Mouse (Mus musculus): ENCODE data around the gene Rtn3.
"Not testable (repeated sequence)": the region's sequence is repeated elsewhere in the genome, so short reads cannot be mapped to it uniquely, and the experiment has no call there.

Gene Rtn3

DNA sequence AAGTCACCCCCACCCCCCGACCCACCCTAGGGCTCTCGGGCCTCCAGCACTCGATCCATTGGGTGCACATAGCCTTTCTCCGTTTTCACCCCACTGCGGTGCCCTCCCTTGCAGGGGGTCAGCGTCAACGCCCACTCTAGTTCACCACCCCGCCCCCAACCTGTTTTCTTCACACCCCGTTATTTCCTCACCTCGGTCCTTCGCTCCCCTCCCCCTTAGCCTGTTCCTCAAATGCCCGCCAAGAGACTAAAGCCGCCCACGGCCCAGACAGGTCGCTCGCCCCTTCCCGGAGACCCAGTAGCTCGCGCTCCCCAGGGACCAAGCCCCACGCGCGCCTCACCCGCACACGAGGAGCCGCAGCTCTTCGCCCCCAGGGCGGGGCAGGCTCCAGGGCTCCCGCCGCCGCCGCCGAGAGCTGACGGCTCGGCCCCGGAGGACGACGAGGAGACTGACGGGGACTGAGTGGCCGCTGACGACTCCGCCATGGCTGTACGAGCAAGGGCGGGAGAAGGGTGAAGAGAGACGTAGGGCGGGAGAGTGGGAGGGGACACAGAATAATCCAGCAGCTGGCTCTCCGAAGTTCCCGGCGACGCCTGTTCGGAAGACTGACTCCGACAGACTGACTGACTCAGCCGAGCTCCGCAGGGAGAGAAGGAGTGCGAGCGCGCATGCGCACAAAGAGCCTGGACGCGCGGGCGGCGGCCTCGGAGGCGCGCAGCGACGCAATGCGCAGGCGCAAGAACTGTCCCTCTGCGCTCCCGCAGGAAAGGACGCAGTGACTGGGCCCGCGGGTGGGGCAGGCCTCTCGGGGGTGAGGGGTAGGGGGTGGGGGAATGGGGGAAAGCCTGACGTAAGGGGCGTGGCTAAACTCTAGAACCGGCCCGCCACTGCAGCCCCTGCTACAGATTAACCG, at the start of gene Rtn3:
Gene Rtn3, minus strand, starts transcription at position 683 of the 913 bp plus-strand sequence.
- DNase-seq (ENCODE audit: low read depth, low spot score): peak; percentile 96

DNA sequence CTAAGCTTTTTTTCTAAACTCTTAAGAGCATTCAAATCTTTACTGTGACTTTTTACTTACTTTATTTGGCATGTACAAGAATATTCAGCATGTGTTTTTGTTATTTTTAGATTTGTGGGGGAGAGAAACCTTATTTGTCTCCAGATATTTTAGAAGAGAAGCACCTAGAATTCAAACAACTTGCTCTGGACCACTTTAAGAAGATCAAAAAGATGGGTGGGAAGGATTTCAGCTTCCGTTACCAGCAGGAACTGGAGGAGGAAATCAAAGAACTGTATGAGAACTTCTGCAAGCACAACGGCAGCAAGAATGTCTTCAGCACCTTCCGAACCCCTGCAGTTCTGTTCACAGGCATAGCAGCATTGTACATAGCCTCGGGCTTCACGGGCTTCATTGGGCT, 48.8 kb upstream of the Rtn3 start:
- no peak for DNase-seq (ENCODE audit: low read depth, low spot score)

- peak; percentile 43 for DNase-seq (ENCODE audit: low read depth, low spot score)
Measured at GRCm38 (mm10) chr19:7528639-7529428, 45.8 kb upstream of the Rtn3 start.

- DNase-seq (ENCODE audit: low read depth, low spot score): no peak
Measured at GRCm38 (mm10) chr19:7524879-7525278, 41.8 kb upstream of the Rtn3 start.

DNA sequence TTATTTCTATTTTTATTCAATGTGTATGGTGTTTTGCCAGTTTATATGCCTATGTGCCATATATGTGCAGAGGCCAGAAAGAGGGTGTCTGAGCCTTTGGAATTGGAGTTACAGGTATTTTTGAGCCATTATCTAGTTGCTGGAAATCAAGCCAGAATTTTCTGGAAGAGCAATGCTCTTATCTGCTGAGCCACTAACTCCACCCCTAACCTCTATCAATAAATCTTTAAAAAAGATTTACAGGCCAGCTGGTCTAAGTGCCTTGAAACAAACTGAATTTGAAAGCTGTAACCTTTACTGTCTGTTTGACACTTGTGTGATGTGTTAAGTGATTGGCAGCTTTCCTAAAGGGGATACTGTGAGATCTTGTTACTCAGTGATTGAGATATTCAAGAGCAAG, 40.7 kb upstream of the Rtn3 start:
- DNase-seq (ENCODE audit: low read depth, low spot score): no peak

DNA sequence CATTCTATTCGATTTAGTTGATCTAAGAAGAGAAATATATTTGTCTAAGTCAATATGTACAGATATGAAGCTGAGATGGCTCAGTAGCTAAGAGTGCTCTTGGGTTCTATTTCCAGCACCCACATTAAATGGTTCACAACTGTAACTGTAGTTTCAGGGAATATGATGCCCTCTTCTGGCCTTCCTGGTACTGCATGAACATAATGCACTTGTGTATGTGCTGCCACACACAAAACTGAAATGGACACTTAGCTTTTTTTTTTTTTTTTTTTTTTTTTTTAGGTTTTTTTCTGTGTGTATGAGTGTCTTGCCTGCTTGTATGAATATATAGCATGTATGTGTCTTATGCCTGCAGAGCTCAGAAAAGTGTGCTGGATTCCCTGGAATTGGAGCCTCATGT, 40.2 kb upstream of the Rtn3 start:
- DNase-seq (ENCODE audit: low read depth, low spot score): no peak

- no peak for DNase-seq (ENCODE audit: low read depth, low spot score)
Measured at GRCm38 (mm10) chr19:7522856-7523255, 39.8 kb upstream of the Rtn3 start.

- DNase-seq (ENCODE audit: low read depth, low spot score): no peak
Measured at GRCm38 (mm10) chr19:7521619-7522018, 38.5 kb upstream of the Rtn3 start.

DNA sequence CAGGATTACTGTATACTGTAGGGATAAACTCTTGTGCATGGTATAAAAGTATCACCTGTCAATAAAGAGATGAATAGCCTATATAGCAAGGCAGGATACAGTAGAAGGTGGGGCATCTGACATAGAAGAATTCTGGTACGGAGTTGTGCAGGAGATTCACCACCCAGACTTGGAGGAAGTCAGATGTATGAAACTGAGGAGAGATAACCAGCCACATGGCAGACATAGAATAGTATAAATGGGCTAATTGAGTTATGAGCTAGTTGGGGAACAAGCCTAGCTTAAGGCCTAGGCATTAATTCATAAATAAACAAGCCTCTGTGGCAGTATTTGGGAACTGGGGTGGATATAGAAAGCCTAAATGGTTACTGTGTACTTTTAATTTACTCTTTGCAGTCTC, 33.4 kb upstream of the Rtn3 start:
- no peak for DNase-seq (ENCODE audit: low read depth, low spot score)

DNA sequence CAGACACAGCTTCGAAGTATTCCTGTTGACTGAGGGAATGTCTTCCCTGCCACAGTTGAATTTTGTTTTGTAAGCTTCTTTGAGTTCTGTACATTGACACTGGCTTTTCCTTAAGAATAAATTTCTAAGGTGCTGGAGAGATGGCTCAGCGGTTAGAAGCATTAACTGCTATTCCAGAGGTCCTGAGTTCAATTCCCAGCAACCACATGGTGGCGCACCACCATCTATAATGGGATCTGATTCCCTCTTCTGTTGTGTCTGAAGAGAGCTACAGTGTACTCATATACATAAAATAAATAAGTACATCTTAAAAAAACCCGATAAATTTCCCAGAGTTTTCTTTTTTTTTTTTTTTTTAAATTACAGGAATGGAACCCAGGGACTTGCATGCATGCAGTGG, 24.9 kb upstream of the Rtn3 start:
- no peak for DNase-seq (ENCODE audit: low read depth, low spot score)

- DNase-seq (ENCODE audit: low read depth, low spot score): no peak
Measured at GRCm38 (mm10) chr19:7506321-7506720, 23.2 kb upstream of the Rtn3 start.

DNA sequence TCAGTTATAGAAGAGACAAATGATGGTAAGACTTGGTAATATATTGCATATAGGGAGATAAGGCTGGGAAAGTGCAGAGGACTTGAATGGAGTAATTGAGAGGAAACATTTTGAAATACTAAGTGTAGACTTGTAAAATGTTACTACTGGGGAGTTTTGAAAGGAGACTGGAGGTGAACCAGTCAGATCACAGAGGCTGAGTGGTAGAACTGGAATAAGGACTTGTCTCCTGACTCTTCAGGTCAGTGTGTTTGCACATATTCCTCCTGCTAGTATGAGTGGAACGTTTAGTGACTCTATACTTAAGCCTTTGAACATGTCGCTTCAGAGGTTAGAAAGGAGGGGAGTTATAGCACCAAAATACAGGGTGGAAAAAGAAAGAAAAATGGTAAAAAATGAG, 19.4 kb upstream of the Rtn3 start:
- DNase-seq (ENCODE audit: low read depth, low spot score): no peak

- DNase-seq (ENCODE audit: low read depth, low spot score): no peak
Measured at GRCm38 (mm10) chr19:7500701-7501100, 17.6 kb upstream of the Rtn3 start.

GRCm38 (mm10) chr19:7498816-7499215, 15.7 kb upstream of the Rtn3 start:
- DNase-seq (ENCODE audit: low read depth, low spot score): no peak

GRCm38 (mm10) chr19:7496070-7496469, 13.0 kb upstream of the Rtn3 start:
- not testable (repeated sequence) for DNase-seq (ENCODE audit: low read depth, low spot score)

- DNase-seq (ENCODE audit: low read depth, low spot score): no peak
Measured at GRCm38 (mm10) chr19:7495221-7496038, 12.3 kb upstream of the Rtn3 start.

DNA sequence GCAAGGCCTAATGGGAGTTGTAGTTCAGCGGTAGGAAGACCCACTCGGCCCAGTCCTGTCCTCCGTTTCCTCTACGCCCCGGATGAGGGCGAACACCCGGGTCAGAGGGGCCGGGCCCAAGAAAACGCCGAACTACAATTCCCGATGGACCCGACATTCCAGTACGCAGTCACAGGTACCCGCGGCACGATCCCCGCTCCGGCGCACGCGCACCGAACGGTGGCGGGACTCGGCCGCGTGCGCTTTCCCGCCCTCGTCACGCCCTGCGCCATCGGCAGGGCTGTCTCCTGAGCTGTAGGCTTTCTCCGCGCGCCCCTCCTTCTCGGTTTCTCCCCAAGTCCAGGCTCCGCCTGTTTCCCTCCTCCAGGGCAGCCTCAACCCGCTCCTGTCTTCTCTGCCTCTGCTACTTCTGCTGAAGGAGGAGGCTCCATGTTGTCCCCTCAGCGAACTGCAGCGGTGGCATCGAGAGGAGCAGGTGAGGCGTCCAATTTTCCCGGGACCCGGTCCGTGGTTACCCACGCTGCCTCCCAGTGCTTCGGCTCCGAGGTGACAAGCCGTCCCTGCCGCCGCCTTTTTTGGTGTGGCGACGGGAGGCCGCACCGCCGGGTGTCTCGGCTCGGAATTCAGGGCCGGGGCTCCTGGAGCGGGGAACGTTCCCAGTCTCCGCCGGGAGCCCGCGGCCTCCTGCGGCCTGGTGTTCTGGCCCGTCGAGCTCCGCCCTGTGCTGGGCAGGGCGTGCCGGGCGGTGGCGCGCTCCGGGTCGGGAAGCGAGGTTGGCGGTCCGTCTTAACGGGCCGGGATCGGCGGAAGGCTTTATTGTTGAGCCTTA, 11.3 kb upstream of the Rtn3 start:
- peak; percentile 89 for DNase-seq (ENCODE audit: low read depth, low spot score)

- DNase-seq (ENCODE audit: low read depth, low spot score): no peak
Measured at GRCm38 (mm10) chr19:7493352-7494186, 10.5 kb upstream of the Rtn3 start, which contains the start of gene Atl3. TSS of gene Atl3 (plus strand) at chr19:7494040.

GRCm38 (mm10) chr19:7492682-7493081, 9.6 kb upstream of the Rtn3 start:
- no peak for DNase-seq (ENCODE audit: low read depth, low spot score)

GRCm38 (mm10) chr19:7491960-7492359, 8.9 kb upstream of the Rtn3 start:
- DNase-seq (ENCODE audit: low read depth, low spot score): no peak

Data from retina, postnatal 7 days (tissue).